Mouse (Mus musculus): ENCODE results near the gene Casc3.

DNA sequence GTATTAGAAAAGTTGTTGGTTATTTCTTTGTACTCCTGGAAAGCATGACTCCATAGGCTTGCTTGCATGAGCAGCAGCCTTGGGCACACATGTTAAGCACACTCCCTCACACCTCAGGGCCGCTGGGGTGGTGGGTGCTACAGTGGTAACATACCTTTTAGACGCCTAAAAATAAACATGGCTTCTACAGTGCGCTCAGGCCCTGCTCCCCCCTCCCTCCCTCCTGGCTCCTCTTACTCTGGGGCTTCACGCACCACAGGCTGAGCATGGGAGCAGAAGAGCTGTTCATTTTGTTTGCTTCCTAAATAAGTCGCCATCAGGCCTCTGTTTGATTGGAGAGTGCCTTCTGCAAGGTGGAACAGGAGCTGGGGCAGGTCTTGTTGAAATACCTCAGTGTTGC, 7.4 kb upstream of the Casc3 start:
- TF ChIP-seq CTCF (IDR thresholded peaks at IDR 0.05) (no peak), EP300 (IDR thresholded peaks at IDR 0.05) (no peak)

Data from lung, postnatal 0 days (tissue).